Mouse (Mus musculus) cerebellum, adult 2 months (tissue): ENCODE data around the gene Scgb1b30.

ENCODE experiments used
- CTCF ChIP-seq: fragments of 200-500 bp; IDR thresholded peaks from 2 replicates; pipeline ENCODE4 v1.5.1; 2011; ENCODE audit warnings: low read depth, mild to moderate bottlenecking, control low read depth, low read length, moderate library complexity, borderline replicate concordance; ENCODE audit not compliant: insufficient read depth
- POLR2A ChIP-seq: fragments of 200-500 bp; IDR thresholded peaks from 2 replicates; pipeline ENCODE4 v1.6.1; 2011; ENCODE audit warnings: low read length, control low read depth, borderline replicate concordance; ENCODE audit not compliant: insufficient read depth

- no peak for TF ChIP-seq CTCF
- no peak for TF ChIP-seq POLR2A
These were observed 45.9 kb downstream of the Scgb1b30 start for GRCm38 (mm10) chr7:34141123-34141522.
